Mouse (Mus musculus) 3T3-L1 (cell line): ENCODE data around the gene Il1rap.
A peak's percentile ranks its signal among the peaks of the same experiment; 100 is the strongest.

Experiments
- DNase-seq: peaks from one replicate; pipeline ENCODE4 v3.0.0-alpha.2; 2015; ENCODE audit warnings: low read depth, low spot score

Il1rap gene

DNA sequence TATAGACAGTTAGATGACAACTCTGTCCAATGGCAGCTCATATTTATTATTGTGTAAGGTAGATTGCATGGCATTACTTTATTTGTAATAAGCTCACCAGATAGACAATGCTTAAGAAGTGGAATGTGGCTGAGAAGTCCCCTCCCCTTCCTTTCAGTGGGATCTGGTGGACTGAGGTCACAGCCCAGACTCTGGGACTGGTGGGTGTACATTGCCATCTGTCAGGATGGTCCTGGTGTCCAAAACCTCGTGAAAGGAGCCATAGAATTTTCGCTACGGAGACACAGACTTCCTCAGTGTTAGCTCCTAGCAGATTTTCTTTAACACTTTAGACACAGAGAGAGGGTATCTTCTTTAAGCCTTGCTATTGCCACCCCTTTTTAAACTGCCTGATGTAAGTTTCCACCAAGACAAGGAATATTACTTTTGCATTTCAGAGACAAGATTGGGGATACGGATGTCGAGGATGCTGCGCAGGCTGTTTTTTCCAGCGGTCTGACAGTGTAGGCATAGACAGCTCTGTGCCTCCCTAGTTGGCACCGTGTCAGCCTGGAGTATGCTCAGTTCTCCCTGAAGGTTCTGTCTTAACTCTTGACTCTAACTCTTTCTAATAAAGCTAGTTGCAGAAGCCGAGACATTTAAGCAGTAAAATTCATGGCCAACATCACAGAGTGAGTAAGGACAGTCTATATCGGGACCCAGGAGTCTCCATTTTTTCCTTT is 31.2 kb downstream of the Il1rap start:
- no peak for DNase-seq

DNA sequence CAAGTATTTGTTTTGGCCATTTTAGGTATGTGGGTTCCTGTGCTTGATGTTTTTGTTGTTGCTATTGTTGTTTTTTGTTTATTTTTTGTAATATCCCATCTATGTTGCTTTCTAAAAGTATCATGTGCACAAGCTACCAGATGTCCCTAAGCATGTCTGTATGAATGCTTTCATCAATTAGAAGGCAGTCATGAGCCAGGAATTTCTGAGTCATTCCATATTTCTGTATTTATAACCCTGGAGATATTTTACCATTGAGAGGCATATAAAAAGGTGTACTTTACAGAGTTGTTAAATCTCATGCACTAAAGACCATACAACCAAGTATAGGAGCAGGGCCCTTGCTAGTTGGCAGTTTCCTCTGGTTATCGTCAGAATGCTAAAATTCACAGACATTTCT is 41.6 kb downstream of the Il1rap start:
- peak; percentile 86 for DNase-seq

- peak; percentile 96 for DNase-seq
Measured at GRCm38 (mm10) chr16:26626065-26626464, 44.6 kb downstream of the Il1rap start.

GRCm38 (mm10) chr16:26634800-26635199 is 53.3 kb downstream of the Il1rap start:
- DNase-seq, result no peak

DNA sequence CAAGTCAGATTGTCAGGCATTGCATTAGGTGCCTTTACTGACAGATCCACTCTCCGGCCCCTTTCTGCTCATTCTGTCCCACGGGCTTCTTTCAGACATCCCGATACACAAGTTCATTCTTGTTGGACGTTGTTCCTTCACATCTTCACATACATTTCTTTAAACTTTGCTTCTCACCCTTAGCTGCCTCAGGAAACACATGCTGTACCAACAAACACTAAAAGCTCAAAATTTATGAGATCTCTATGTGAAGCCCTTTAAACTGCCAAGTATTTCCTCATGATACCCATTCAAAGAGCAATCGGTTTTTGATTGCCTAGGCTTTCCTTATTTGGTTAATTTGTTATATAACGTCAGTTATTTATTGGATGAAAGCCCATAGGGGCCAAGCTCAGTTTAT is 61.6 kb downstream of the Il1rap start:
- DNase-seq, result no peak

DNA sequence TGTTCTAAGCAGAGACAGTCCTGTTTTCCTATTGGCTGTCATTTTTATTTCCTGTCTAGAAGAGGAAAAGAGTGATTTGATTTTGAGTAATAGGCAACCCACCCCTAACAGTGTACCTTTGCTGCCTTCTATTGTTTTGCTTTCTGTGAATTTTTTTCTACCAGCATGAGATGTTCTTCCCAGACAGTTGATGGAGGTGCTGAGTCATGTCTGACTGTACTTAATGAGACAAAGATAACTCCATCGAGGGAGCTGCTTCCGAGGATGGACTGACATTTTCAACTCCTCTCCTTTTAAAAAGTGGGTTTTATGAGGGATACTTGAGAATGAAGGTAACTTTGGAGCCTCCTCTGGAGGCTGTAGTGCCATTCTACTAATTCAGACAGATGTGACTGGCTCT is 64.6 kb downstream of the Il1rap start:
- peak; percentile 54 for DNase-seq

- DNase-seq, result no peak
Measured at GRCm38 (mm10) chr16:26647036-26647435, 65.5 kb downstream of the Il1rap start.

DNA sequence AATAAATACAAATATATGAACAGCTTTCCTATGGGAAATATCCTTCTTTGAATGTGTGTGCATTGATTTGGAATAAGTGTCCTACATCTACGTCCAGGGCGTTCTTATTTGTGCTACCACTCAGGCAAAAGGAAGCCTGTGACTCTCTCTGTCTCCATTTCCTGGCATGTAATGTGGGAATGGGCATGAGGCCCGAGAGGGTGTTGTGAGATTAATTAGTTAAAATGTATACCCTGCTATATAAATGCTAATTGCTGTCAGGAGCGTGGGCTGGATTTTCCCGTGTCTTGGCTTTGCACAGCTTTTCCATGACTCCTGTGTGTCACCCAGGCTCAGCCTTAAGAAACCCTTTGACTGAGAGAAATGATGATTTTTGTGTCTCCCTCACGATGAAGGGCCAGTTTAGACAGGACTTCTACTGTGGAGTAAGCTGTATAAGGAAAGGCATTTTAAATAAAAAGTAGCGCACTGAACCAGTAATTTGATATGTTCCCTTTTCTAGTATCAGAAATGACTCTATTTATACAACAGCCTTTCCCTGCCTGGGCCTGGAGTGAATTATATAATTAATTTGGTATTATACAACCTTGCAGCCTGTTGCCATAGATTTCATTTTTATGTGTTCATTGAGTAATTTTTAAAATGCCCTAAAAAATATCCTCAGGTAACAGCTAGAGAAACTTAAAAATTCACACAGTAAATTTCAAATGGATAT is 81.4 kb downstream of the Il1rap start:
- DNase-seq, result no peak

- no peak for DNase-seq
Measured at GRCm38 (mm10) chr16:26666401-26666800, 84.9 kb downstream of the Il1rap start.

DNA sequence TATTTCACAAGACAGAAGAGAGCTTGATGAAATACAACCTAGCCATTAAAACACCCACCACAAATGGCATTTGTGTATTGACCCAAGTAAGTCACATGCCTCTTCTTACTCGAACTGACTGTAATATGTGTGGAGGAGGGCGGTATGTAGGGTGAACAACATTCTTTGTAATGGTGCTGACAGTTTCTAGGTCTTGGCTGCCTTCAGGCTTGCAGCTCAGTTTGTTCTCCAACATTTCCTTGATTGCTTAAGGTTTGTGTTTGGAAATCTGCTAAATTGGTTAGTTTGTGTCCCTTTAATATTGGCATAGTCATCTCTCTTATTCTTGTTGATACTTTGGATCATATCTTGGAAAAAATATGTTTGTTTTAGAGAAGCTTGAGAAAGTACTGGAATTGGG is 87.6 kb downstream of the Il1rap start:
- DNase-seq, result peak; percentile 44

DNA sequence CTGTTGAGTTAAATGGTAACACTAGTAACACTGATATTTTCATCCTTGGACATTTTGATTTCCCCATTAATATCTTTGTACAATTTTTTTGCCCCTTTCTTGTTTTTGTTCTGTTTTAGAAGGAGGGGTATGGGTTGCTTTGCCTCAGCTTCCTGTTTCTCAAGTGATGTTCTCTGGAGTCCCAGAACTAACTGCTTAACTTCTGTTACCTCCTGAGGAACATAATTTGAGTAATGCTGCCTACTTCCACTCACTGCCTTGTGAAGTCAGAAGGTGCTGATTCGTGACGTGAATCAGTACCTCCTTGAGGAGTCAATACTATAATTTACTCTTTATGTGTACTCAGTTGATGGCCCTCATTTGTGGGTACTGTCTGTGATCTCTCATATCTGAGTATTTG is 98.9 kb downstream of the Il1rap start:
- no peak for DNase-seq

DNA sequence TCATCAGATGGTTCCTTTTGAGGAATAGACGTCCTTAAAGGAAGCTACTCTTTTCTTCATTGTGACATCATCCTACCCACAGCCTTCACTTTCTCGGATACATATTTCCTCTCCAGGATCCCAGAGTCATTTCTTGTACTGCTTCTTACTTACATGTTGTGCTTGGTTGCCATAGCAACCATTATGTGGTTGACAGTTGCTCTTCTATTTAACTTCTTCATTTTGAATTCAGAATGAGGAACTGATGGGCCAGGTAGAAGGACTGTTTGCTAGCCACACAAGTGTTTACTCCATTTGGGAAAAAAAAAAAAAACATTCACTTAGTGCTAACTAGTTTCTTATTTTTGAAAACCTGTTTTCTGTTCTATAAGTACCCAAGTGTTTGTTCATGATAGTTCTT is 108.3 kb downstream of the Il1rap start:
- DNase-seq, result no peak

DNA sequence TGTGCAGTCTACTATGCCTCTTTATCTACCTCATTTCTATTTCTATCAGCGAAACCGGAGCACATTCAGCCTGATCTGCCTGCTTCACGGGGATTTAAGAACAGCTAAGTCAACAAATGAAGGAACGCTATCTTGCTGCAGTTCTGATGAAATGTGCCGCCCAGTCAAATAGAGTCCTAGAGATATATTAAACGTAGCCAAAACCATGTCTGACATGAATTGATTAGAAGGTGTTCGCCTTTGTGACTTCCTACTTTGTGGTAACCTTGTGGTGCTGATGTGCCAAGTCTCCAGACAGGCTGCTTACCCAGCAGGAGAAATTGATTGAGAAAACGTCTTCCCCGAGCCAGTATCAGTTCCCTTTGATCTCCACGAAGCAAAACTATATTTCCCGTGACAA is 109.8 kb downstream of the Il1rap start:
- DNase-seq, result no peak

- DNase-seq, result no peak
Measured at GRCm38 (mm10) chr16:26698076-26698475, 116.6 kb downstream of the Il1rap start.

GRCm38 (mm10) chr16:26700440-26701103 is 119.1 kb downstream of the Il1rap start:
- DNase-seq, result no peak

GRCm38 (mm10) chr16:26705658-26706371 is 124.3 kb downstream of the Il1rap start:
- DNase-seq, result no peak

DNA sequence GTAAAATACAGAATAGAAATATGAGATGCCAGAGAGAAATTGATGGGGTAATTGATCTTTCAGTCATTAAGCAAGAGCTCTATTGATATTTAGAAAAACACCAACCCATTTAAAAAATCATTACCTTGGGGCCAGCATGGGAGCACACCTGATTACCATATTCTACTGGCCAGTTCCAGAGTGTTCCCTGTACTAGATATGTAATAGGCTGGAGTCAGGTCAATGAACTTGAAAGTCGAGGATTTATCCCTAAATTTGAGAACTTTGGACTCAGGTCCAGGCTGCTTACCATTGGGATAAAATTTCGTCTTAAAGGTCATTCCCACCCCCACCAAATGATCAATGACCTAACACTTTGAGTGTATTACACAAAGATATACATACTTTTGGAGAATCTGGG is 125.0 kb downstream of the Il1rap start:
- no peak for DNase-seq

- DNase-seq, result no peak
Measured at GRCm38 (mm10) chr16:26710922-26711321, 129.4 kb downstream of the Il1rap start.

- DNase-seq, result no peak
Measured at GRCm38 (mm10) chr16:26713538-26714316, 132.2 kb downstream of the Il1rap start.

- DNase-seq, result no peak
Measured at GRCm38 (mm10) chr16:26722464-26722863, 141.0 kb downstream of the Il1rap start.
